Mouse (Mus musculus): ENCODE results near the gene Dusp18. TPM values are rescaled to one million over a fixed set of nuclear protein-coding genes. Genes with fewer than 3 reads are reported as not detected.

Gene Dusp18
- total and polyA plus RNA-seq, 2 experiments from 2014 or later: 23.7 to 24.1 TPM

- Histone ChIP-seq H3K4me3 (ENCODE audit: low read depth, low read length) (no peak overlapping the region), H3K27ac (ENCODE audit: low read depth, low read length) (no peak overlapping the region), H3K36me3 (ENCODE audit: insufficient read depth, low read length) (0 out of 2 replicates have a peak, but pooled peaks cover 2% of the 10 kb centered on the region), H3K4me1 (ENCODE audit: insufficient read depth, low read length) (no peaks in the 10 kb centered on the region), H3K4me2 (ENCODE audit: low read depth, low read length, poor library complexity, severe bottlenecking) (no peak overlapping the region), H3K27me3 (ENCODE audit: insufficient read depth, low read length) (no peaks in the 10 kb centered on the region), H3K9ac (replicated peaks; ENCODE audit: low read length, poor library complexity, severe bottlenecking) (no peak overlapping the region), H3K9me3 (ENCODE audit: low read length) (no peaks in the 10 kb centered on the region)
- DNase-seq (ENCODE audit: low spot score) (no peak), ATAC-seq (ENCODE audit: low FRiP score) (no peak)
- no peak for TF ChIP-seq CTCF (IDR thresholded peaks at IDR 0.05)
- 94% methylated on average over 9 of the region's 9 CpGs for WGBS
Observed at GRCm38 (mm10) chr11:3922115-3922514, 27.1 kb downstream of the Dusp18 start.

DNA sequence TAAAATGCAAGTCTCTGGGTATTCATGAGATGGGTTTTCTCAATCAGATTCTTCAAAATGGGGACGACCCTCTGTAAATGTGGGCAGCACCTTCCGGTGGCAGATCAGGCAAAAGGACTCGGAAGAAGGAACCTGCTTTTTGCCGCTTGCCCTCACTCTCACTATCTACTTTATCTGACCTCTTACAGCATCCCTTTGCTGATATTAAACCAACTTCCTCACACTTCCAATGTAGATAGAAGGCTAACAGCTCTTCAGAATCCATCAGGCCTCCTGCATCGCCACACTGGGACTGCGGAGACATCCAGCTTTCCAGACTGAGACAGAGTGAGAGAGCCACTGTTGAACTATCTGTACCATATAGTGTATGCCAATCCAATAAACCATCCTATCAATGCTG, 27.7 kb downstream of the Dusp18 start:
- ATAC-seq (ENCODE audit: low FRiP score) (no peak), DNase-seq (ENCODE audit: low spot score) (no peak)
- 95% methylated on average over 6 of the region's 6 CpGs for WGBS
- no peak overlapping the region for H3K4me3 ChIP-seq (ENCODE audit: low read depth, low read length)
- no peak overlapping the region for H3K27ac ChIP-seq (ENCODE audit: low read depth, low read length)
- no peaks in the 10 kb centered on the region for H3K9me3 ChIP-seq (ENCODE audit: low read length)
- no peaks in the 10 kb centered on the region for H3K4me1 ChIP-seq (ENCODE audit: insufficient read depth, low read length)
- H3K27me3 ChIP-seq (ENCODE audit: insufficient read depth, low read length): no peaks in the 10 kb centered on the region
- H3K9ac ChIP-seq (replicated peaks; ENCODE audit: low read length, poor library complexity, severe bottlenecking): no peak overlapping the region
- TF ChIP-seq CTCF (IDR thresholded peaks at IDR 0.05): no peak
- H3K4me2 ChIP-seq (ENCODE audit: low read depth, low read length, poor library complexity, severe bottlenecking): no peak overlapping the region
- H3K36me3 ChIP-seq (ENCODE audit: insufficient read depth, low read length): 0 out of 2 replicates have a peak, but pooled peaks cover 2% of the 10 kb centered on the region

DNA sequence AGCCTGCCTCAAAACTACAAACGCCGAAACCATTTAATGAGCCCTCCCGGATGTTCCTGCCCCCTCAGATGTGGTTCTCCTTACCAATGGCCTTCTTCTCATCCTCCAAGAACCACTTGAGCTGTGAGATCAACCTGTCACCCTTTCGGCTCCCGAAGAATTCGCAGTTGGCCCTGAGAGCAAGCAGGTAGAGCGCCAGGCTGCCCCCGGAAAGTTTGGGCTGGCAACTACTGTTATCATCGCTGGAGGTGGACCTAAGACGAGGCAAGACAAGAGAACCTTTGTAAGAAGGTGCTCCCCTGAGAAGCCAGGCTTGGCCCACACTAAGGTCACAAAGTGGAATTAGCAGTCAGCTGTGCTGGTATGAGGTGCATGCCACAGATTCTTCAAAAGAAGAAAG, 30.9 kb downstream of the Dusp18 start:
- H3K36me3 ChIP-seq (ENCODE audit: insufficient read depth, low read length): 0 out of 2 replicates have a peak, but pooled peaks cover 2% of the 10 kb centered on the region
- ATAC-seq (ENCODE audit: low FRiP score) (no peak), DNase-seq (ENCODE audit: low spot score) (no peak)
- no peaks in the 10 kb centered on the region for H3K4me1 ChIP-seq (ENCODE audit: insufficient read depth, low read length)
- no peak overlapping the region for H3K4me3 ChIP-seq (ENCODE audit: low read depth, low read length)
- TF ChIP-seq CTCF (IDR thresholded peaks at IDR 0.05): no peak
- H3K27me3 ChIP-seq (ENCODE audit: insufficient read depth, low read length): no peaks in the 10 kb centered on the region
- 92% methylated on average over 10 of the region's 10 CpGs for WGBS
- H3K27ac ChIP-seq (ENCODE audit: low read depth, low read length): no peak overlapping the region
- H3K9ac ChIP-seq (replicated peaks; ENCODE audit: low read length, poor library complexity, severe bottlenecking): no peak overlapping the region
- no peaks in the 10 kb centered on the region for H3K9me3 ChIP-seq (ENCODE audit: low read length)
- H3K4me2 ChIP-seq (ENCODE audit: low read depth, low read length, poor library complexity, severe bottlenecking): no peak overlapping the region

DNA sequence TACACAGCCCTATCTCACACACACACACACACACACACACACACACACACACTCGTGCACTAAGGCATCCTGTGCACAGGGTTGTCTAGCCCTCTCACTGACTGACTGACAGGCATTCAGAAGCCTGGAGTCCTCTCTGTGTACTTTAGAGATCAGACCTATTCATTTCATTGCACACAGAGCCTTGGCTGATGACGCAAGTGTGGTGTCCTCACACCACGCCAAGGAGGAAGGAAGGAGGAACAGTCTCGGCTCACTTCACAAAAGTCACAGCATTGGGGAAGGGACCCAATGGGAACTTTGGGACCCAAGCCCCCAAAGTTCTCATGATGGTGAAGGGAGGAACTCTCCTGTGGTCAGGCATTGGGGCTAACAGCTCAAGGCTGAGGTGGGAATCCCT, 35.0 kb downstream of the Dusp18 start:
- no peaks in the 10 kb centered on the region for H3K27me3 ChIP-seq (ENCODE audit: insufficient read depth, low read length)
- H3K27ac ChIP-seq (ENCODE audit: low read depth, low read length): no peak overlapping the region
- no peaks in the 10 kb centered on the region for H3K4me1 ChIP-seq (ENCODE audit: insufficient read depth, low read length)
- no peak overlapping the region for H3K4me2 ChIP-seq (ENCODE audit: low read depth, low read length, poor library complexity, severe bottlenecking)
- no peak overlapping the region for H3K9ac ChIP-seq (replicated peaks; ENCODE audit: low read length, poor library complexity, severe bottlenecking)
- WGBS: 77% methylated on average over 4 of the region's 4 CpGs
- no peak for DNase-seq (ENCODE audit: low spot score)
- H3K4me3 ChIP-seq (ENCODE audit: low read depth, low read length): no peak overlapping the region
- no peaks in the 10 kb centered on the region for H3K36me3 ChIP-seq (ENCODE audit: insufficient read depth, low read length)
- TF ChIP-seq CTCF (IDR thresholded peaks at IDR 0.05): no peak
- no peak for ATAC-seq (ENCODE audit: low FRiP score)
- H3K9me3 ChIP-seq (ENCODE audit: low read length): no peaks in the 10 kb centered on the region

GRCm38 (mm10) chr11:3930931-3931330, 35.9 kb downstream of the Dusp18 start:
- no peaks in the 10 kb centered on the region for H3K9me3 ChIP-seq (ENCODE audit: low read length)
- H3K36me3 ChIP-seq (ENCODE audit: insufficient read depth, low read length): no peaks in the 10 kb centered on the region
- no peak for ATAC-seq (ENCODE audit: low FRiP score)
- peak overlapping the region; percentile 38 for H3K4me3 ChIP-seq (ENCODE audit: low read depth, low read length)
- 35% methylated on average over 6 of the region's 6 CpGs for WGBS
- no peak for TF ChIP-seq CTCF (IDR thresholded peaks at IDR 0.05)
- no peak overlapping the region for H3K27ac ChIP-seq (ENCODE audit: low read depth, low read length)
- no peaks in the 10 kb centered on the region for H3K4me1 ChIP-seq (ENCODE audit: insufficient read depth, low read length)
- peak overlapping the region; percentile 79 for H3K4me2 ChIP-seq (ENCODE audit: low read depth, low read length, poor library complexity, severe bottlenecking)
- no peak for DNase-seq (ENCODE audit: low spot score)
- H3K9ac ChIP-seq (replicated peaks; ENCODE audit: low read length, poor library complexity, severe bottlenecking): peak overlapping the region; percentile 46; the same call in 1 of the 2 replicates
- no peaks in the 10 kb centered on the region for H3K27me3 ChIP-seq (ENCODE audit: insufficient read depth, low read length)

DNA sequence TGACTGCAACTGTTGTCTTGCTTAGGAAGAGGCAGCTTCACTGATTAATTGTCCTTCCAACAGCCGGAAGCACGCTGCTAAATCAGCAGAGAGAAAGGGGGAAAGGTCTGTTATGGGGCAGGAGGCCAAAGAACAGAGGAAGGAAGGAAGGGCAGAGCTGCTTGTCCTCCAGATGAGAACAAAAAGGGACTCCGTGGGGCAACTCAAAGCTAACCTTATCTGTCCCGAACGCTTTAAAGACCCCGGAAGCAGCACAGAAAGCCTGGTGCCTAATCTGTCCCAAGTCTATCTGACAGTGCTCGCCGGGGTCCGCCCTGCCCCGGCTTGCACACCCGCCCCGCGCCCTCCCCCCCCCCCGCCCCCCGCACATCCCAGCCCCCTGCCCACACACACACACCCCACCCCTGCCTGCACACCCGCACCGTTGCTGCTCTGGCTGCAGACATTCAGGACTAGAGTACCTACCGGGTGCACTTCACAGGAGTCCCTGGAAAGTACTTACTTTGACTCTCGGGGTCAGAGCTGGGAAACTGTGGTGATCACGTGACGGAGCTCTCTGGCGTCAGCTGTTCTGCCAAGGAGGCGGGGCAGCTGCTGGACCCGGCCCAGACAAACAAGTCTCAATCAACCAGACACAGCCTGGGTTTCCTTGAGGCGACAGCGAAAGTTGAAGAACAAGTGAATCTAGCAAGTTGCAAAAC, 36.6 kb downstream of the Dusp18 start, which contains the start of gene Tcn2:
TSS of gene Tcn2 (minus strand) at position 649 of the 701 bp plus-strand sequence.
- no peaks in the 10 kb centered on the region for H3K9me3 ChIP-seq (ENCODE audit: low read length)
- DNase-seq (ENCODE audit: low spot score): peak; percentile 73
- no peaks in the 10 kb centered on the region for H3K36me3 ChIP-seq (ENCODE audit: insufficient read depth, low read length)
- H3K4me2 ChIP-seq (ENCODE audit: low read depth, low read length, poor library complexity, severe bottlenecking): peak within 1 kb of the TSS; percentile 79
- H3K4me3 ChIP-seq (ENCODE audit: low read depth, low read length): peak within 1 kb of the TSS; percentile 38
- H3K9ac ChIP-seq (replicated peaks; ENCODE audit: low read length, poor library complexity, severe bottlenecking): peak within 1 kb of the TSS; percentile 46
- TF ChIP-seq CTCF (IDR thresholded peaks at IDR 0.05): no peak
- ATAC-seq (ENCODE audit: low FRiP score): peak; percentile 31; the same call in 1 of the 2 replicates
- no peak within 1 kb of the TSS for H3K27ac ChIP-seq (ENCODE audit: low read depth, low read length)
- no peaks in the 10 kb centered on the region for H3K27me3 ChIP-seq (ENCODE audit: insufficient read depth, low read length)
- no peaks in the 10 kb centered on the region for H3K4me1 ChIP-seq (ENCODE audit: insufficient read depth, low read length)
- 0% methylated on average over 21 of the region's 26 CpGs for WGBS

Measured in midbrain, postnatal 0 days (tissue).